27 mouse cellular contexts compared by ENCODE assay signal in the genomic region with DNA sequence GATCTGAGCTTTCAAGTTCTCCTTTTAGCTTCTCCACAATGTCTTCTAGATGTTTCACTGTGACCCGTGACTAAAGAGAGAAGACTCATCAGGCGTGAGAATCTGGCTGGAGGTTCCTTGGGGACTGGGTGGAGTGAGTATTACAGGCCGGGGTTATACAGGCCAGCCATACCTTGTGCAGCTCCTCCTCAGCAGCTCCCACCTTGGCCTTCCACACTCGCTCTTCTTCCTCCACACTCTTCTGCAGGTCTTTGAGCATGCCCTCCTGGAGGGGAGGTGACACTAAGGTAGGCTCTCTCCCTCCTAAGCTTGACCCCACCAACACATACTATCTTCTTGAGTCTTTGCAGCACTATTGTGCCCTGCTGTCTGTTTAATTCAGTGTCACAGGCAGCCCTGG. TPM values are rescaled to one million over a fixed set of nuclear protein-coding genes. Genes with fewer than 3 reads are reported as not detected.
DNase-seq lines count a peak whose midpoint lies in the region; ATAC-seq and TF ChIP-seq lines count a peak whose summit lies in the region.
"Had no signal": no experiment of that assay in that cellular context is flagged by ENCODE, and none has a peak within 500 bp of the region (broad histone marks: within the 10 kb centered on the region; RNA-seq: fewer than 3 reads in every experiment).

No protein-coding gene starts in this region.

- no peaks in the 10 kb centered on the region for H3K4me1 ChIP-seq in intestine, postnatal 0 days (replicated peaks; ENCODE audit: control insufficient read depth, insufficient read depth, low read length)
- H3K4me1 ChIP-seq in hindbrain, embryonic 12.5 days = no peaks in the 10 kb centered on the region
- H3K4me1 ChIP-seq: embryonic facial prominence, embryonic 12.5 days; forebrain, embryonic 12.5 days had no signal

- H3K4me2 ChIP-seq in intestine, postnatal 0 days (replicated peaks; ENCODE audit: low read depth) = no peak overlapping the region
- H3K4me2 ChIP-seq in hindbrain, embryonic 12.5 days (replicated peaks) = no peak overlapping the region
- H3K4me2 ChIP-seq: embryonic facial prominence, embryonic 12.5 days; forebrain, embryonic 12.5 days had no signal

- H3K27me3 ChIP-seq in splenic B cell, adult 2 months (ENCODE audit: control insufficient read depth, insufficient read depth, low read length, poor library complexity, severe bottlenecking) = no peaks in the 10 kb centered on the region
- no peaks in the 10 kb centered on the region for H3K27me3 ChIP-seq in intestine, postnatal 0 days (replicated peaks; ENCODE audit: control insufficient read depth, insufficient read depth, low read length)
- H3K27me3 ChIP-seq in hindbrain, embryonic 12.5 days = no peaks in the 10 kb centered on the region
- H3K27me3 ChIP-seq: CH12.LX; embryonic facial prominence, embryonic 12.5 days; forebrain, embryonic 12.5 days; Patski had no signal

- no peak overlapping the region for H3K4me3 ChIP-seq in gastrocnemius, adult 2 months
- no peak overlapping the region for H3K4me3 ChIP-seq in intestine, postnatal 0 days (ENCODE audit: low read depth, low read length)
- no peak overlapping the region for H3K4me3 ChIP-seq in hindbrain, embryonic 12.5 days
- H3K4me3 ChIP-seq: embryonic facial prominence, embryonic 10.5 days; embryonic facial prominence, embryonic 12.5 days; forebrain, embryonic 12.5 days had no signal

- ATAC-seq in intestine, postnatal 0 days = no peak
- no peak for ATAC-seq in hindbrain, embryonic 12.5 days (ENCODE audit: low FRiP score)
- ATAC-seq: activated CD4-positive, CD25-positive, alpha-beta regulatory T cell, adult 4 months; CD4-positive, CD25-positive, alpha-beta regulatory T cell, adult 4 months; forebrain, embryonic 14.5 days; forebrain, postnatal 0 days; Patski had no signal

- H3K36me3 ChIP-seq in splenic B cell, adult 2 months (ENCODE audit: control insufficient read depth, insufficient read depth, low read length, poor library complexity, severe bottlenecking) = peaks cover 9% of the 10 kb centered on the region
- H3K36me3 ChIP-seq in intestine, postnatal 0 days (ENCODE audit: control insufficient read depth, insufficient read depth) = peaks cover 94% of the 10 kb centered on the region
- H3K36me3 ChIP-seq in hindbrain, embryonic 12.5 days = peaks cover 92% of the 10 kb centered on the region

- peak; percentile 16 for DNase-seq in gastrocnemius, adult 2 months
- DNase-seq in gastrocnemius, postnatal 36 days = no peak
- DNase-seq in heart, adult 11 months = peak; percentile 64
- no peak for DNase-seq in heart, postnatal 10 days
- peak; percentile 37 for DNase-seq in 3T3-L1 (ENCODE audit: low read depth, low spot score)
- peak; percentile 23 for DNase-seq in splenic B cell, adult 2 months (ENCODE audit: low read depth, low spot score)
- DNase-seq: adrenal gland, adult 8-10 months; adrenal gland, postnatal 14 days; adrenal gland, postnatal 36 days; B cell, adult 2 months; cerebellum, adult 11-12 months; cerebellum, adult 2 months; cerebellum, adult 9-10 months; cerebellum, postnatal 10 days; cerebellum, postnatal 25 days; forebrain, postnatal 0 days had no signal

- WGBS in intestine, postnatal 0 days = 85% methylated on average over 4 of the region's 4 CpGs
- WGBS in hindbrain, embryonic 12.5 days = 87% methylated on average over 4 of the region's 4 CpGs

- intact Hi-C loops in gastrocnemius, adult 2 months (cut with DNase I) = no loop called here
- intact Hi-C loops in gastrocnemius, postnatal 36 days (cut with DNase I) = no loop called here
- intact Hi-C loops in heart, postnatal 10 days (cut with DNase I) = no loop called here

- no peak overlapping the region for H3K9ac ChIP-seq in intestine, postnatal 0 days (ENCODE audit: low read depth, low read length)
- no peak overlapping the region for H3K9ac ChIP-seq in hindbrain, embryonic 12.5 days
- H3K9ac ChIP-seq: embryonic facial prominence, embryonic 12.5 days; forebrain, embryonic 12.5 days; forebrain, postnatal 0 days had no signal

- no peak overlapping the region for H3K27ac ChIP-seq in gastrocnemius, adult 2 months
- no peak overlapping the region for H3K27ac ChIP-seq in intestine, postnatal 0 days (ENCODE audit: low read depth, low read length)
- no peak overlapping the region for H3K27ac ChIP-seq in hindbrain, embryonic 12.5 days
- H3K27ac ChIP-seq: embryonic facial prominence, embryonic 10.5 days; embryonic facial prominence, embryonic 12.5 days; forebrain, embryonic 12.5 days had no signal

- H3K9me3 ChIP-seq in intestine, postnatal 0 days (ENCODE audit: control insufficient read depth) = no peaks in the 10 kb centered on the region
- H3K9me3 ChIP-seq in hindbrain, embryonic 12.5 days (replicated peaks) = no peaks in the 10 kb centered on the region
- H3K9me3 ChIP-seq: embryonic facial prominence, embryonic 10.5 days; embryonic facial prominence, embryonic 12.5 days; forebrain, embryonic 12.5 days; G1E had no signal

- TF ChIP-seq CTCF in gastrocnemius, adult 2 months (IDR thresholded peaks at IDR 0.05) = no peak
- no peak for TF ChIP-seq CTCF in intestine, postnatal 0 days (IDR thresholded peaks at IDR 0.05; ENCODE audit: low read depth)

RNA-seq across cellular contexts. Expression of a gene that starts 38.8 kb away (rescaled TPM):
- 10 to 100 TPM; 24.9 to 28.2 TPM for total RNA-seq in gastrocnemius, adult 2 months (2021)
- 10 to 100 TPM; 21.0 to 27.2 TPM for total RNA-seq in gastrocnemius, postnatal 36 days (2021)
- total RNA-seq in heart, postnatal 10 days (2021) = 100 to 1,000 TPM; 486 to 498 TPM
- polyA plus RNA-seq in intestine, postnatal 0 days (2015; fragmentation: Nextera tagmentation; extraction: Ambion mirVana) = 801 and 835 TPM in 2 replicates
- polyA plus RNA-seq in hindbrain, embryonic 12.5 days (2016; fragmentation: Nextera tagmentation; extraction: Ambion mirVana) = 376 and 396 TPM in 2 replicates

RNA-seq across cellular contexts. Expression of a gene that starts 57.1 kb away (rescaled TPM):
- total RNA-seq in gastrocnemius, adult 2 months (2021) = 10 to 100 TPM; 33.0 to 55.3 TPM
- 10 to 100 TPM; 40.8 to 43.1 TPM for total RNA-seq in gastrocnemius, postnatal 36 days (2021)
- 100 to 1,000 TPM; 147 to 160 TPM for total RNA-seq in heart, postnatal 10 days (2021)
- polyA plus RNA-seq in intestine, postnatal 0 days (2015; fragmentation: Nextera tagmentation; extraction: Ambion mirVana) = 156 and 166 TPM in 2 replicates
- 60.7 and 61.6 TPM in 2 replicates for polyA plus RNA-seq in hindbrain, embryonic 12.5 days (2016; fragmentation: Nextera tagmentation; extraction: Ambion mirVana)

Comparison
In these comparisons a context has a peak if more than half of its experiments do, and no peak if none do; other contexts are left out.
1. DNase-seq: peak in gastrocnemius, adult 2 months (single experiment), heart, adult 11 months (single experiment), 3T3-L1 (single experiment) and splenic B cell, adult 2 months (single experiment); none in gastrocnemius, postnatal 36 days (0 of 2) and heart, postnatal 10 days (0 of 2).
2. RNA of a gene that starts 38.8 kb away (total RNA-seq): 486 to 498 TPM in heart, postnatal 10 days; 24.9 to 28.2 TPM in gastrocnemius, adult 2 months and 21.0 to 27.2 TPM in gastrocnemius, postnatal 36 days; every median in the first group is over 10 times any median in the second.